Mouse (Mus musculus): ENCODE measurements around the gene Elp4. TPM values are rescaled to one million over a fixed set of nuclear protein-coding genes. Genes with fewer than 3 reads are reported as not detected.

Elp4 gene
- polyA plus RNA-seq (2015; fragmentation: Nextera tagmentation; extraction: Ambion mirVana): 32.5 and 34.3 TPM in 2 replicates

DNA sequence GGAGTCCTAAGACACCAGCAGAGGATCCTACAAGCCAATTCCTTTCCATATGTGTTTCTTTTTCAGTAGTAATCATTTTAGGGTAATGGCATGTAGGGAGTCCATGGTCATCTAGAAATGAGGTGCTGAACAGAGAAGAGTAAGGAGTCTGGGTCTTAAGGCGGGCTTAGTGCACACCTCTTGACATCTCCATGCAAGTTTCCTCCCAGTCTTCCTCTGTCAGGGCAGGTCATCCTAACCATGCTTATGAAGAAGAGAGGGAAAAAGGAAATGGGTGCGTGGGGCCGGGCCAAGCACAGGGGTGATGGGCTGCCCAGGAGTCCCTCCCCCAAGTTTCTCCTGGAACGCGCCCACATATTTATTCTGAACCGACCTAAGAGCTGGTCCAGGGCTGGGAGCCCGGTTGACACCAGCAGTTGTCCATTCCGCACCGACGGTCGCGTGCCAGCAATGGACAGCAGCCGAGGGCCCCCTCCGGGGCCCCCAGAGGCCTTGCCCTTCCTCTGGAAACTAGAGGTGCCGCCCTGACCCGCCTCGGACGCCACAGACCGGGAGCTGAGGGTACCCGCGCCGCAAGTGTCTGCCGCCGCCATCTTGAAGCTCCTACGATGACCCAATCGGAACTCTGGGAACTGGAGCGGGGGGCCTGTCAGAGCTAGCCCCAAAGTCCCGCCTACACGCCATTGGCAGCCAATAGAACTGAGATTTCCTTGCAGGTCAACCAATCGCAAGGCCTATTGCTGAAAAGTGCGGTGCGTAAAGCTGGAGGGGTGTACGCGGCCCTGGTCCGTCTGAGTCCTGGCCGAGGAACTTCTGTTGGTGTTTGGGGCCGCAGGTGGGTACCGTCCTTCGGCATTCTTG lies at the start of gene Elp4, which contains the start of gene Immp1l:
TSS of gene Elp4 (minus strand) at position 669 of the 861 bp plus-strand sequence.
TSS of gene Immp1l (plus strand) at position 743 of the 861 bp plus-strand sequence.
- Histone ChIP-seq H3K4me1 (peaks cover 5% of the 10 kb centered on the region; the same call in 1 of the 2 replicates), H3K27ac (replicated peaks) (peak within 1 kb of the TSS; percentile 71), H3K27me3 (no peaks in the 10 kb centered on the region), H3K4me2 (replicated peaks) (peak within 1 kb of the TSS; percentile 73), H3K9ac (peak within 1 kb of the TSS; percentile 75), H3K36me3 (no peaks in the 10 kb centered on the region), H3K4me3 (replicated peaks) (peak within 1 kb of the TSS; percentile 93), H3K9me3 (replicated peaks) (no peaks in the 10 kb centered on the region)
- peak; percentile 99 for ATAC-seq (ENCODE audit: insufficient number of reproducible peaks, low FRiP score, low TSS enrichment, low read depth)
- WGBS: under 1% methylated on average over 39 of the region's 39 CpGs

DNA sequence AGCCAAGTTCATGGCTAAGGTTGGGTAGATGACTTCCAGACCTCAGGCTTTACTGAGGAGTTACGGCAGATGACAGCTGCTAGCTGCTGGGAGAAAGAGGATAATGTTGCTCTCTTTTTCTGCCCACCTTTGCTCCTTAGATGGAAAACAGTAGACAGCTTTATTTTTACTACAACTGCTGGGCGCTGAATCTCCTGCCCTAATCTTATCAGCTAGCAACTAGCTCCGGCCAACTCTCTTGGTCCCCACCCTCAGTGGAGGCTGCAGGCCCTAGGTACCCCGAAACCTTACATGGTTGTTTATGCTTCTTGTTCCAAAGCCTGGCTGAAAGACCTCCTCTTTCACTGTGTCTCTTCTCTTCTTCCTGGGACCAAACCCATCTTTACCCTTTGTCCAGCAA lies 49.5 kb upstream of the Elp4 start:
- H3K9ac ChIP-seq: no peak overlapping the region
- H3K4me1 ChIP-seq: no peaks in the 10 kb centered on the region
- no peak overlapping the region for H3K4me2 ChIP-seq (replicated peaks)
- no peak overlapping the region for H3K4me3 ChIP-seq (replicated peaks)
- no peak for ATAC-seq (ENCODE audit: insufficient number of reproducible peaks, low FRiP score, low TSS enrichment, low read depth)
- no peak overlapping the region for H3K27ac ChIP-seq (replicated peaks)
- WGBS: 87% methylated on average over 4 of the region's 4 CpGs
- no peaks in the 10 kb centered on the region for H3K27me3 ChIP-seq
- H3K36me3 ChIP-seq: no peaks in the 10 kb centered on the region
- no peaks in the 10 kb centered on the region for H3K9me3 ChIP-seq (replicated peaks)

DNA sequence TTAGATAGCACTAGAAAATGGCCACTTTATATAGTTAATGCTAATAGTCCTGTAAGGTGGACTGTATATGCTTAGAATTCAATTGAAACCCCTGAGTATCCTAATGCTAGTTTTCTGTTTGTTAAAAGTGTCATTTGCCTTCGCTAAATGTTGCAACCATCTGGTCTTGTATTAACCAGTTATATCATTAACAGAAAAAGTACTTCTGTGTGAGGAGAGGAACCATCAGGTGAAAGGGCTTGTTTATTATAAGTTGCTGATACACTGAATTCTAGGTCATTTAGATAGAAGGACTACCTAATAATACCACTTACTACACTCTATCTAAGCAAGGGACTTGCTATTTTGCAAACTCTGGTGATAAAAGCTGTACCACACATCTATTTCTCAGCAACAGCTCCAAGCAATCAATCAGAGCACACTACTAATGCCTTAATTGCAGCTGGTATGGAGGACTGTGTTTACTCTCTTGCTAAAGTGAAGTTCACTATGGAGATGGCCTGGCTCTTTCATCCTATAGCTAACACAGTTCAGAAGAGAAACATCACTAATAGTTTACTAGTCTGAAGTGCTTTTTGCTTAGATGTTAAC lies 47.1 kb upstream of the Elp4 start:
- Histone ChIP-seq H3K9me3 (replicated peaks) (no peaks in the 10 kb centered on the region), H3K36me3 (no peaks in the 10 kb centered on the region), H3K4me2 (replicated peaks) (no peak overlapping the region), H3K9ac (no peak overlapping the region), H3K27me3 (no peaks in the 10 kb centered on the region), H3K4me1 (no peaks in the 10 kb centered on the region), H3K4me3 (replicated peaks) (no peak overlapping the region), H3K27ac (replicated peaks) (no peak overlapping the region)
- 88% methylated on average over 1 of the region's 1 CpGs for WGBS
- ATAC-seq (ENCODE audit: insufficient number of reproducible peaks, low FRiP score, low TSS enrichment, low read depth): no peak

DNA sequence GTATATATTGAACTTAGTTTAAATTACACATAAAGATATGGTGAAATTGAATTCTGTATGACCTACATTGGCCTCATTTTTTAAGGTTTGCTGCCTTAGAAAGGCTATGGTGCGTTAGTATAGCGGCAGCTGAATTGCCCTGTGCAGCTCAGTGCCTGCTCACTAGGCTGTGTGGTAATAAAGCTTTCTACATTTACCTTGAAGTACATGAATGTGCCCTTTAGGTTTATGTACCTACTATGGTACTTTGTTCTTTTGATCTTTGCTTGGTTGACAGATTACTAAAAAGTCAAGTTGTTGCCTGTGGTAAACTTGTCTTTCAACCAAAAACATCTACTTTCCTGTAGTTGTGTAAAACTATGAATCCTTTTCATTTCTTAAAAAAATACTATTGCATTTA lies 45.8 kb upstream of the Elp4 start:
- 93% methylated on average over 2 of the region's 2 CpGs for whole genome bisulfite sequencing
- H3K9ac ChIP-seq: no peak overlapping the region
- H3K27me3 ChIP-seq: no peaks in the 10 kb centered on the region
- no peak overlapping the region for H3K4me2 ChIP-seq (replicated peaks)
- H3K4me1 ChIP-seq: no peaks in the 10 kb centered on the region
- no peaks in the 10 kb centered on the region for H3K36me3 ChIP-seq
- no peaks in the 10 kb centered on the region for H3K9me3 ChIP-seq (replicated peaks)
- ATAC-seq (ENCODE audit: insufficient number of reproducible peaks, low FRiP score, low TSS enrichment, low read depth): no peak
- H3K4me3 ChIP-seq (replicated peaks): no peak overlapping the region
- no peak overlapping the region for H3K27ac ChIP-seq (replicated peaks)

DNA sequence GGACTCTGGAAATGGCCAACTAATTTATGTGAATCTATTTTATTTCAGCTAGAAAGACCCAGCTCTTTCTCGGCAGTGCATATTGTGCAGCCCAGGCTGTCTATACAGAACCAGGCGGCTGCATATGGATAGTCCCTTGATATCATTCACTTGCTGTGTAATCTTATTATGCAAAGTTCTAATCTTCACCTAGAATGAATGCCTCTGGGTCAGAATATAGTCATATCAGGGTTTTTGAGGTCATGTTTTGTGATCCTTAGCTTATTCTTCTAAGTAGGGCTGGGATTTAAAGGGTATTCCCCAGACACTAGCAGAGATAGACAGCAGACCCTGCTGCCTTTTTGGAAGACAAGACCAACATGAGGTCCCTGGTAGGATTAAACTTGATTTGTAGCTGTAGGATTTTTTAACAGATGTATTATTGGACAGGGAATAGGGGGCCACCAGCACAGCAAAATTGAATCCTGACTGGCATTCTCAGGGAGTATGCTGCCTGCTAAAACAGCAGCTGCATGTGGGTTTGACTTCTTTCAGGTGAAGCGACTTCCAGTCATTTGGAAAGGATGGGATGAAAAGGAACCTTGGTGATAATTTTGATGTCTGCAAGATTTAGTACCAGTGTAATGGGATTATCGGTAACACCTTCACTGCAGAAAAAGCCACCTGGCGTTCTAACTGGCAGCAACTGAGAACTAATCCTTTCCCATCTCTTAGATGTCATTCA lies 13.4 kb upstream of the Elp4 start:
- Histone ChIP-seq H3K27me3 (no peaks in the 10 kb centered on the region), H3K9me3 (replicated peaks) (no peaks in the 10 kb centered on the region), H3K27ac (replicated peaks) (no peak overlapping the region), H3K36me3 (no peaks in the 10 kb centered on the region), H3K4me2 (replicated peaks) (no peak overlapping the region), H3K4me1 (no peaks in the 10 kb centered on the region), H3K9ac (no peak overlapping the region), H3K4me3 (replicated peaks) (no peak overlapping the region)
- ATAC-seq (ENCODE audit: insufficient number of reproducible peaks, low FRiP score, low TSS enrichment, low read depth): no peak
- 81% methylated on average over 5 of the region's 5 CpGs for WGBS

DNA sequence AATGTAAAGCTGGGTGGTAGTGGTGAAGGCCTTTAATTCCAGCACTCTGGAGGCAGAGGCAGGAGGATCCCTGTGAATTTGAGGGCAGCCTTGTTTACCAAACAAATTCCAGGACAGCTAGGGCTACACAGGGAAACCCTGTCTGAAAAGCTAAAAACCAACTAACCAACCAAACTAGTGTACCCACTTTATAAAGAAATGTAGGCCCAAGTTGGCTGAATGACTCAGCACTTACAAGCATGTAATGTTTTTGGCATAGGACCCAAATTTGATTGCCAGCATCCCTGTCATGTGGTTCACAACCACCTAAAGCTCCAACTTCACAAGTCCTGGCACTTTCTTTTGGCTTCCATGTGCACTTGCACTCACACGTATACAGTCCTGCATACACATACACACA lies 12.3 kb upstream of the Elp4 start:
- ATAC-seq (ENCODE audit: insufficient number of reproducible peaks, low FRiP score, low TSS enrichment, low read depth): no peak
- Histone ChIP-seq H3K9ac (no peak overlapping the region), H3K4me1 (no peaks in the 10 kb centered on the region), H3K4me2 (replicated peaks) (no peak overlapping the region), H3K36me3 (no peaks in the 10 kb centered on the region), H3K27ac (replicated peaks) (no peak overlapping the region), H3K9me3 (replicated peaks) (no peaks in the 10 kb centered on the region), H3K27me3 (no peaks in the 10 kb centered on the region), H3K4me3 (replicated peaks) (no peak overlapping the region)
- 96% methylated on average over 1 of the region's 1 CpGs for WGBS

DNA sequence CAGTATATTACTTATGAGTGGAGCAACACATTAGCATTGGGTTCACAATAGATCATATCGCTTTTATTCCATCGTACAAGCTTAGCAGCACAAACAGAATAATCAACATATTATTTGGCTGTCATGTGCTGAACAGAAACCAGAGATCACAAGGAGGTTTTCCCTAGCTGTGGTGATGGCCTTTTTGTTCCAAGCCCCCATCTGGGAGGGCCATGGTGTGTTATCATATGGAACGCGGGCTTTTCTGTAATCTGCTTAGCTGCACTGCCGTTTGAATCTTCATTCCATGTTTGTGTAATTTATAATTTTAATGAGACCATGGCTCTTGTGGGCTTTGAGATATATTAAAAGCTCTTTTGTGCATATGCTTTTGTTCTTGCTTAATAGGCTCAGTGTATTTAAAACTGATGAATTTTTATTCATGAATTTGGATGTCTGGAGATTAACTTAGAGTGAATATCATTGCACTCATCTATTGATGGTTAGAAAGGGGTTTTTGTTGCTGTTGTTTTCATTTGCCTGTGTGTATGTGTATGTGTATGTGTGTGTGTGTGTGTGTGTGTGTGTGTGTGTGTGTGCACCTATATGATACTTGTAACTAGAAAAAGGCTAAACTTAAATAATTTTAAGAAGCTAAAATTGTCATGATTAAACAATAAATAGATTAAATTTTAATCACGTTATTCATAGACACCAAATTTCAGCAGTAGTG lies 9.4 kb upstream of the Elp4 start:
- ATAC-seq (ENCODE audit: insufficient number of reproducible peaks, low FRiP score, low TSS enrichment, low read depth): no peak
- Histone ChIP-seq H3K36me3 (peaks cover 9% of the 10 kb centered on the region), H3K4me2 (replicated peaks) (no peak overlapping the region), H3K4me1 (no peaks in the 10 kb centered on the region), H3K27me3 (no peaks in the 10 kb centered on the region), H3K27ac (replicated peaks) (no peak overlapping the region), H3K4me3 (replicated peaks) (no peak overlapping the region), H3K9me3 (replicated peaks) (no peaks in the 10 kb centered on the region), H3K9ac (no peak overlapping the region)
- 78% methylated on average over 6 of the region's 6 CpGs for WGBS

DNA sequence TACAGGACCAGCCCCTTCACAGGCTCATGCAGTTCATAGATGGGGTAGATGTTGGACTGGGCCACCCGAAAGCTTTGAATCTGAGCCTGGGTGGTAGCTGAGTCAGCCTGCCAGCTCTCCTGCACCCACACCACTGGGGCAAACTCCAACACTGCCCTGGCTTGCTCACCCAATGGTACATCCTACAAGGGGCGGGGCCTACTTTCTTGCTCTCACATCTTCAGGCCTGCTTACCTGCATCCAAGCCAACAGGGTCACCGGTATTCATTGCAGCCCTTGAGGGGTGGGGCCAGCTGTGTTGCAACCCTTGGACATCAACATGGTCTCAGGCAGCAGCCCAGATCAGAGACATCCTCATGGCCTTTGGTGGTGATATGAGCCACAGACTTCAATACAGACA lies 6.2 kb upstream of the Elp4 start:
- 87% methylated on average over 3 of the region's 3 CpGs for WGBS
- Histone ChIP-seq H3K36me3 (peaks cover 9% of the 10 kb centered on the region), H3K4me1 (0 out of 2 replicates have a peak, but pooled peaks cover under 1% of the 10 kb centered on the region), H3K9ac (no peak overlapping the region), H3K27me3 (no peaks in the 10 kb centered on the region), H3K9me3 (replicated peaks) (no peaks in the 10 kb centered on the region), H3K27ac (replicated peaks) (no peak overlapping the region), H3K4me3 (replicated peaks) (no peak overlapping the region), H3K4me2 (replicated peaks) (no peak overlapping the region)
- no peak for ATAC-seq (ENCODE audit: insufficient number of reproducible peaks, low FRiP score, low TSS enrichment, low read depth)

DNA sequence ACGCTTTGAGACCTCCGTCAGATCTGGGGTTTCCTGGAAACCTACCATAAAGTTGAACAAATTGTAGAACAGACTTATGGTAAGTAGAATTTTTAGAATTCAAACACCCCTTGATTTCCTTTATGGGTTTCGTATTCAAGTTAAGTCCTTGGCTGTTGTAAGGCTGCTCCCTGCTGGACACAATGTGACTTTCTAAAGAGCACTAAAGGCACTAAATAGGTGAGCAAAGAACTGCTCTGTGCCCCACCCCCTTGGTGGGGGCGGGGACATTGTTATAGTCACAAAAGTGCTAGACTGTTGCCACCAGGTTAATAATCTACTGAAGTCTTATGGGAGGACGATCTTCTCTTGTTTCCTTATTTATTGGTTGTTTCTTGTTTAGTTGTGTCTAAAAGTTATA lies 4.0 kb upstream of the Elp4 start:
- H3K9ac ChIP-seq: no peak overlapping the region
- peaks cover 5% of the 10 kb centered on the region; the same call in 1 of the 2 replicates for H3K4me1 ChIP-seq
- 90% methylated on average over 5 of the region's 5 CpGs for WGBS
- no peak overlapping the region for H3K4me2 ChIP-seq (replicated peaks)
- no peaks in the 10 kb centered on the region for H3K27me3 ChIP-seq
- H3K27ac ChIP-seq (replicated peaks): no peak overlapping the region
- H3K9me3 ChIP-seq (replicated peaks): no peaks in the 10 kb centered on the region
- no peak overlapping the region for H3K4me3 ChIP-seq (replicated peaks)
- ATAC-seq (ENCODE audit: insufficient number of reproducible peaks, low FRiP score, low TSS enrichment, low read depth): no peak
- H3K36me3 ChIP-seq: peaks cover 9% of the 10 kb centered on the region

DNA sequence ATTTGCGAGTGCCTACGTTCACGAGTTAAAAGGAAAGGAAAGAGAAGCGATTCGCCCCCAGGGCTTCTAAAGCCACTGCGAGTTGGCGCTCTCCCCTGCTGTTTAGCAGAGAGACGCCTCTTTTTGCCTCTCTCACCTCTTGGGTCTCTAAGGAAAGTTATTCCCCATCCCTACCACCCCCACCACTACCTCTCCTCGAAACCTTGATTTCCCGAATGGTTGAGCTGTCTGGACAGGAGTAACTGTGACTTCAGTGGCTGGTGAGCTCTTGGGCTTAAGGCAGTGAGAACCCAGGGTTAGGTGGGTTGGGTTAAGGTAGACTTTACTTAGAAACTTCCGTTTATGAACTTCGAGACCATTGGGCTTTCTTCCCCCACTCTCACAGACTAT lies 388 bp upstream of the Elp4 start:
- peak overlapping the region; percentile 93 for H3K4me3 ChIP-seq (replicated peaks)
- H3K36me3 ChIP-seq: no peaks in the 10 kb centered on the region; the same call in 1 of the 2 replicates
- peak overlapping the region; percentile 73 for H3K4me2 ChIP-seq (replicated peaks)
- no peaks in the 10 kb centered on the region for H3K9me3 ChIP-seq (replicated peaks)
- H3K27ac ChIP-seq (replicated peaks): peak overlapping the region; percentile 71
- WGBS: 0% methylated on average over 12 of the region's 12 CpGs
- no peaks in the 10 kb centered on the region for H3K27me3 ChIP-seq
- peak; percentile 29 for ATAC-seq (ENCODE audit: insufficient number of reproducible peaks, low FRiP score, low TSS enrichment, low read depth)
- peaks cover 5% of the 10 kb centered on the region; the same call in 1 of the 2 replicates for H3K4me1 ChIP-seq
- H3K9ac ChIP-seq: peak overlapping the region; percentile 75

DNA sequence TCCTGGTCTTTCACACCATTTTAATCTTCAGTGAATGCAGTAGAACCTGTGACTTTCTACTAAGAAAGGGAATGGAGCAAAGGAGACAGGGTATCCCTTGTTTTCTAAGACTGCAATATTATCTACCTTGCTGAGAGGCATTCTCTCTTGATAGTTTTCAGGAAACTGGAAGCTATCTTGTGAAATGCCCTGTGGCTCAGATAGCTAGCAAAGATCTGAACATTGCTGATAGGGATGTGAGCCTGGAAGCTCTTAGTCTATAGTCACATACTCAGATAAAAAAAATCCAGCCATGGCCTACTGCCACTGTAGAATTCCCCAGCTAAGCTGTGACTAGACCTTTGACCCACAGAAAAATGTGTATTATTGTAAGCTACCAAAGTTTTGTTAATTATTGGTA lies 13.5 kb downstream of the Elp4 start:
- ATAC-seq (ENCODE audit: insufficient number of reproducible peaks, low FRiP score, low TSS enrichment, low read depth): no peak
- H3K9me3 ChIP-seq (replicated peaks): no peaks in the 10 kb centered on the region
- H3K4me2 ChIP-seq (replicated peaks): no peak overlapping the region
- H3K9ac ChIP-seq: no peak overlapping the region
- H3K36me3 ChIP-seq: peaks cover 12% of the 10 kb centered on the region
- H3K27ac ChIP-seq (replicated peaks): no peak overlapping the region
- no peaks in the 10 kb centered on the region for H3K27me3 ChIP-seq
- H3K4me3 ChIP-seq (replicated peaks): no peak overlapping the region
- no peaks in the 10 kb centered on the region for H3K4me1 ChIP-seq

Measured in embryonic facial prominence, embryonic 15.5 days (tissue).